Mouse (Mus musculus) gastrocnemius, adult 2 months (tissue): ENCODE data around the gene Setd1a. TPM values are rescaled to one million over a fixed set of nuclear protein-coding genes. Genes with fewer than 3 reads are reported as not detected.
A peak's percentile ranks its signal among the peaks of the same experiment; 100 is the strongest.

Source experiments
- DNase-seq: peaks from one replicate; pipeline ENCODE4 v3.0.0; 2022
- H3K27ac ChIP-seq: fragments of 200-600 bp; 2 replicates; pipeline ENCODE4 v1.8.1; 2022; ENCODE audit warnings: mild to moderate bottlenecking
- H3K4me3 ChIP-seq: fragments of 200-600 bp; 2 replicates; pipeline ENCODE4 v1.8.1; 2022; ENCODE audit warnings: mild to moderate bottlenecking, moderate library complexity
- CTCF ChIP-seq: fragments of 200-600 bp; IDR thresholded peaks from 2 replicates; pipeline ENCODE4 v1.8.1; 2022; ENCODE audit warnings: antibody characterized with exemption, mild to moderate bottlenecking, moderate library complexity
- intact Hi-C: fragments of 180-260 bp; cut with DNase I; formaldehyde crosslinking; loops from one replicate; pipeline ENCODE4 v1.15.1; 2025
- total RNA-seq, 2 experiments: library from RNA; stranded (reverse); gene quantifications; 2 replicates each; pipeline ENCODE4 v1.2.3; 2021

Setd1a gene
- total RNA-seq, 2 experiments from 2014 or later: 15.3 to 20.8 TPM

DNA sequence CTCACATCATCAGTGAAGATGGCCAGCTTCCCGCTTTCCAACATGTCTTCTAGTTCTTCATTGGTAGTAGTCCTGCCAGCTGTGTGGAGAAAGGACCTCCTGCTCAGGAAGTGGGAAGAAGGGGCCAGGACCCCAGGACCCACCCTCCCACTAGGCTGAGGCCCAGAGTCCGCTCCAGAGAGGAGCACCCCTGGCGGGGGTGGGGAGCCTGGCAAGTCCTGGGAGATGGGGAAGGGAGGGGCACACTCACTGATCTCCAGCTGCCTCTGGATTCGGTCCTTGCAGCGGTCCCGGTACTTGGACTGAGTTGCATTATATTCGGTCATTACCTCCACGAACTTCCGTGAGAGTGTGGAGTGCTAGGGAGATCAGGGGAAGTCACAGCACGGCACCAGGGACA is 34.2 kb downstream of the Setd1a start:
- no peak overlapping the region for H3K27ac ChIP-seq
- intact Hi-C loops: no loop called here
- no peak overlapping the region for H3K4me3 ChIP-seq
- DNase-seq: no peak
- no peak for TF ChIP-seq CTCF

DNA sequence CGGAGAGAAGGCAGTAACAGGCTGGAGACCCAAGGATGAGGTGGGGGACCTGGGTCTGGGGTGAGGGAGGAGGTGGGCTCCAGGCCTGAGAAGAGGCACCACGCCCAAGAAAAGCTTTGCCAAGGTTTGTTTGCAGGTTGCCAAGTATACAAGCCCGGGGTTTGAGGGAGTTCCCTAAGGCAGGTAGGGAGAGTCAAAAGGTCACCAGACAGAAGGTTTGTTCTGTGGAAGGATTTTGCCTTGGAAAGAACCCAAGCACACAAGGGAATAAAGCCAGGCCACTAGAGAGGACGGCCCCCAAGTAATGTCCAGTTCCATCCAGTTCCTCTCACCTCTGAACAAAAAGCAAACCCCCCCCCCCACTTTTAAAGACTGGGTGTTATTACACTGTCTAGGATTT is 34.8 kb downstream of the Setd1a start:
- no peak for TF ChIP-seq CTCF
- Histone ChIP-seq H3K27ac (no peak overlapping the region), H3K4me3 (no peak overlapping the region)
- no peak for DNase-seq
- intact Hi-C loops: no loop called here

DNA sequence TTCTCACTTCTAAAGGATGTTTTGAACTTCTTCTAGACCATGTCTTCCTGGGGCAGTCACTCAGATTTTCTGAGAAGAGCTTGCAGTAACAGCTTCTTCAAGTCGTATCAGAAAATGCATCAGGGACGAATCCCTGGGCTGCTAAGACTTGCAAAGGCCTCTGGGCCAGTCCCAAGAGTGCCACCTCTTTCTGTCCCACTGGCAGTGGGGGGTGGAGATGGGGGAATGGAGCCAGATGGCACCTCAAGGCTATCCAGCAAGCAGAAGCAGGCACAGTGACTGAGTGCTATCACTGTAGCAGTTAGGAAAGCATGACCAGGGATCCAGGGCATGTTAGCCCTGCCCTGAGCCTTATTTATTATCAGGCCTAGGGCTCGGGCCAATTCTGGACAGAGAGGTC is 35.8 kb downstream of the Setd1a start:
- no peak overlapping the region for H3K27ac ChIP-seq
- H3K4me3 ChIP-seq: no peak overlapping the region
- intact Hi-C loops: no loop called here
- DNase-seq: peak; percentile 0
- no peak for TF ChIP-seq CTCF

DNA sequence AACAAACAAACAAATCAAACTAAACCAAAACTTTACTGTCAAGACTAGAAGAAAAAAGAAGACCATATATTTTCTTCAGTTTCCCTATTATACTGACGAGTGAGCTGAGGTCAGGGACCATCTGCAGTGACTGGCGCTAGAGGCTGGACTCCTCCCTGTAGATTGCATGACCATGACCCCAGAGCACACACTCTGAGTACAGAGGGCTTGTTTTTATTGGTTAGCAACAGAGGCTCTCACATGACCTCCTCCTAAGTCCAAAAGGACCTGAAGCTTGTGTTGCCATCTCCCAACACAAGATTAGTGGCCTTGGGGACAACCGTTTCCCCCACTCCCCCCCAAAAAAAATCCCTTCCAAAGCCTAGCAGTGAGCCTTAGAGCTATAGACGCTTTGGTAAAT is 37.4 kb downstream of the Setd1a start:
- H3K27ac ChIP-seq: peak overlapping the region; percentile 81

DNA sequence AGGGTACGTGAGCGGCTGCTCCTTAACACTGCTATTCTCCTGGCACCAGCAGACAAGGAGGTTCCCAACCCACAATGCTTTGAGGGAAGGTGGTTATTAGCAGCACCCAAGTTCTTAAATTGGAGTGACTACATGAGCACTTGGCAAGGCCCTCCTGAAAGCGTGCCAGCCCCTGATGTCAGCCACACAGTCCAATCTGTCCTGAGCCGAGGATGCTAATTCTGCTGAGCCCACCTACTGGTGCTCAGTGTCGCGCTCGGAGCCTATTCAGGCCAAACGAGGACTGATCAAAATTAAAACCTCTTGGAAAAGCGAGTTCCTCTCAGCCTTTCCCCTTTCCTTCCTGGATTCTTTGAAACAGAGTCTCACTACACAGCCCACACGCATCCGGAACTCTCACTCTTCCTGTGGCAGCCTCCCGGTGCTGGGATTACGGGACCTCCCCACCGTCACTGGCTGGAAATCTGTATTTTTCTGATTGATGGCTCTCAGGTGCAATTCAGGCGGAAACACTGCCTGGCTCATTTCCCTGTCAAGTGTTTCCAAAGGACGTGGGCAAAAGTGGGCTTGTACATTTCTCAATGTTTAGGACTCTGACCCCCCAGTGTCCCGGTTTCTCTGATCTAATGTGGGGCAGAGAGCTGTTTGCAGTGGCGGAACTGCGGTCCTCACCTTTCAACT is 37.9 kb downstream of the Setd1a start:
- no peak for TF ChIP-seq CTCF
- intact Hi-C loops: no loop called here
- H3K27ac ChIP-seq: peak overlapping the region; percentile 81
- peak; percentile 89 for DNase-seq
- peak overlapping the region; percentile 56 for H3K4me3 ChIP-seq

More for the DNA sequence above, 37.4 kb downstream of the Setd1a start:
- no peak for TF ChIP-seq CTCF
- peak; percentile 50 for DNase-seq
- intact Hi-C loops: no loop called here
- H3K4me3 ChIP-seq: peak overlapping the region; percentile 56

DNA sequence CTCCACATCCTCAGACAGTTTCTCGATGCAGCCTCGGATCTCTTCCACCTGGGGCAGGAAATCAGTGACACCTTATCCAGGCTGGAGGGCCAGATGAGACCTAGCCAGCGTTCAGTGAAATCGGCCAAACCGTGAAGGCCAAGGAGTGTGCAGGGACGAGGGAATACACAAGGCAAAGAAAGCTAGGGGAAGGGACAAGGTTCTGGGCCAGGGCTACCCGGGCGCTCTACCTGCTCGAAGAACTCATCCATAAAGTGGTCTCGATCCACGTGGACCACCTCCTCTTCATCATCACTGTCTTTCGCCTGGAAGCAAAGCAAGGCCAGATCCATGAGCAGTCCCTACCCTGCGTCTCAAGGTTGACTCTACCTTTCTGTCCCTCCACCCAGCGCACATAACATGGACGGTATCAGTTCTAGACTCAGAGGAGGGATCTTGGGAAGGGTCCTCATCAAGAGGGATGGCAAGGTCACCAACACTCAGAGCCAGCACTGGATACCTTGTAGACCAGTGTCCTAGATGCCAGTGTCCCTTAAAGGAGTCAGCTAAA is 38.7 kb downstream of the Setd1a start:
- intact Hi-C loops: no loop called here
- no peak for DNase-seq
- H3K4me3 ChIP-seq: peak overlapping the region; percentile 15; the same call in 1 of the 2 replicates
- no peak for TF ChIP-seq CTCF
- H3K27ac ChIP-seq: peak overlapping the region; percentile 81

DNA sequence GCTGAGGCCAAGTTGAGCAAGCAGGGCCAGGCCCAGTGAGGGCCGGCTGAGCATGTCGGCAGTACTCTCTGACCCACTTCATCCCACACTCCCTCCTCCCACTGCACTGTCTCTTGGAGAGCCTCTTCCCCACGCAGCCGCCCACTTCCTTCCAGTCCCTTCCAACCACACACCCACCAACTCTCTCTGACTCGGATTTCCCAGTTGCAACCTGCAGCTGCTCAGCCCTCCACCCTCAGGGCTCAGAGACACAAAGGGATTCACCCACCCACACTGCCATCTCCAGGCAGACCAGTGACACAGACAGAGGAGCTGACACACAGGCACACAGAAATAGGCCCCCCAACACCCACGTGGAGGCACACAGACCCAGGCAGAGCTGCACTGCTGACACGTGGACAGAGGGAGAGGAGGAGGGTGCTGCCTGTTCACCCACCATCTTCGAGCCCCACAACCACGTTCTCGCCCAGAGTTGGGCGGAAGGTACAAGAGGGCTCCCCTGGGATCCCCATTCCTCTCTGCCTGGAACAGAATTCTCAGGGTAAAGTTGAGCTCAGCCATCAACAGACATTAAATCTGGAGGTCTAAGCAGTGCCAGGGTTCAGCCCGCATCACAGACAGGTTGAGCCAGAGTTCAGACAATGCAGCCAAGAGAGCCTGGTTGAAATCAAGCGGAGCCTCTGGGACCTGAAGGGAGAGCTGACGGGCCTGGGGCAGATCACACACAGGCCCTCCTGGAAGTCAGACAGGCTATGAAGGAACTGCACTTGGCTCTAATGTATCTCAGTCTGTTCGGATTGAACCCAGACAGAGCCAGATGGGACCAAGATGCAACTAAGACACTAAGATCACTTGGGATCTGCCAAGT is 39.7 kb downstream of the Setd1a start:
- intact Hi-C loops: no loop called here
- DNase-seq: peak; percentile 80
- Histone ChIP-seq H3K27ac (peak overlapping the region; percentile 81), H3K4me3 (peak overlapping the region; percentile 19; the same call in 1 of the 2 replicates)
- peak; percentile 38 for TF ChIP-seq CTCF

DNA sequence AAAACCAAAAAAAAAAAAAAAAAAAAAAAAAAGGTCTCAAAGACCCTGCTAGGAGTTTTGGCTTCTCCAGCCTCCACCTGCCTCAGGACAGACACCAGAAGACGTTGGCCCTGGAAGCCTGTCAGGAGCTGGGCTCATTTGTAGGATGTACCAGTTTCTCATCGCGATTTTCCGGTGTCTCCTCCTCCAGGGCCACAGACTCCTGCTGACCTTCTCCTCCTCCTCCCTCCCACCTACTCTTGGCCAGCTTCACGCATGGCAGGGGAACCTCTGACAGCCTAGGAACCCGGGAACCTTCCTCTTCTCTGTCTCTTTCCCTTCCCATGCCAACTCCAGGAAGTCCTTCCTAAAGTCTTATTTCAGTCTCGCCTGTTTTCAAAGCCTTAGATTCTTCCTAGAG is 40.6 kb downstream of the Setd1a start:
- no peak for TF ChIP-seq CTCF
- H3K27ac ChIP-seq: peak overlapping the region; percentile 50
- intact Hi-C loops: no loop called here
- H3K4me3 ChIP-seq: no peak overlapping the region
- no peak for DNase-seq

DNA sequence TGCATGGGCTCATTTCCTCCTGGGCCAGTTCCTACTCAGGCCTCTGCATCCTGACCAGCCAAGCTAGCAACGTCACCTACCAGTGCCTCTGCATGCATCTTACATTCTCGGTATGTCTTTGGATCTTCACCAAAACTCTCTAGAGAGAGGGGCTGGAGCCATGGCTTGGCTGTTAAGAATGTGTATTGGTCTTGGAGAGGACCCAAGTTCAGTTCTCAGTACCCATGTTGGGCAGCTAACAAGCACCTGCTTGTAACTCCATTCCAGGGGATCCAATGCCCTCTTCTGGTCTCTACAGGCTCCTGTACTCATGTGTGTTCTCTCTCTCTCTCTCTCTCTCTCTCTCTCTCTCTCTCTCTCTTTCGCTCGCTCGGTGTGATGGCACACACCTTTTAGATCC is 41.3 kb downstream of the Setd1a start:
- TF ChIP-seq CTCF: no peak
- H3K4me3 ChIP-seq: no peak overlapping the region
- peak; percentile 2 for DNase-seq
- H3K27ac ChIP-seq: peak overlapping the region; percentile 50
- intact Hi-C loops: no loop called here

DNA sequence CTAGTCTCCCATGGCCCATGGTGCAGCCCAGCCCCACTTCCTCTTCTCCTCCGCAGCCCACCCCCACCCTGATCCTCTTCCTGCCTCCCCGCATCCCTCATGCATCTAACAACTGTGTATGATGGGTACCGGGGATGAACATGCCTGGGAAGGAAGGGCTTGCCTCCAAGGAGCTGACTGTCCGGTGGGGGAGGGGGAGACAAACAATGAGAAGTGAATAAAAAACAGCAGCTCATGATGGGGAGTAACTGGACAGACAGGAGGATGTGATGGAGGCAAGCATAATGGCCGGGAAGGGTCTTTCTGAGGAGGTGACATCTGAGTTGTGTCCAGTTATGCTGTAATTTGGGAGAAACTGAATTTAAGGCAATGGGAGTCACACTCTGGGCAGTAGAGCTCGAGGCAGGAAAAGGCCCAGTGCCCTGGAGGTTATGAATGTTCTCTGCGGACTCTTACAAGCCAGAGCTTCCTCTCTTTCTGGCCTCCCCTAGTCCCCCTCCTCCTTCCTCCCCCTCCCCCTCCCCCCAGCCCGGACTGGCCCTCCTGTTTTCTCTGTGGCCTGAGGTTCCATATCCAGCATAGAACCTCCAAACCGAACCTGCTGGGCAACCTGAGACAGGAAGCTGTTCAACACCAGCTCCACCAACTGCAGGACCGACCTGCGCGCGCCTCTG is 44.5 kb downstream of the Setd1a start:
- no peak for DNase-seq
- intact Hi-C loops: no loop called here
- no peak overlapping the region for H3K4me3 ChIP-seq
- TF ChIP-seq CTCF: no peak
- H3K27ac ChIP-seq: no peak overlapping the region

DNA sequence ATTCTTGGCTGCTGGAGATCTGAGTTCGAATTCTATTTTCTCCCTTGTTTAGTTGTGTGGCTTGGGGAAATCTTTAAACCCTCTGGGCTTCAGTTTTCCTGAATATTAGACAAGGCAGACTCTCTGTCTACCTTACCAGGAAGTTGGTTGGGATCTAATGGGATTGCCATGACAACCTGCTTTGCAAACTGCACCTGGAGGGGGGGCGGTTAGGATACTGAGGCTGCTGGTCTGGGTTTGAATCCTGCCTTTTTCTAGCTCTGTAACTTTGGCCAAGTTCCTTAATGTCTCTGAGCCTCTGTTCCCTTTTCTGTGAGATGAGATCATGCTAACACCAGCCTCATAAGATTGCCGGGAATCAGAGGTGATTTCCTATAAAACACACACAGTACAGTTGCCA is 46.0 kb downstream of the Setd1a start:
- DNase-seq: no peak
- no peak for TF ChIP-seq CTCF
- no peak overlapping the region for H3K27ac ChIP-seq
- intact Hi-C loops: no loop called here
- H3K4me3 ChIP-seq: no peak overlapping the region

DNA sequence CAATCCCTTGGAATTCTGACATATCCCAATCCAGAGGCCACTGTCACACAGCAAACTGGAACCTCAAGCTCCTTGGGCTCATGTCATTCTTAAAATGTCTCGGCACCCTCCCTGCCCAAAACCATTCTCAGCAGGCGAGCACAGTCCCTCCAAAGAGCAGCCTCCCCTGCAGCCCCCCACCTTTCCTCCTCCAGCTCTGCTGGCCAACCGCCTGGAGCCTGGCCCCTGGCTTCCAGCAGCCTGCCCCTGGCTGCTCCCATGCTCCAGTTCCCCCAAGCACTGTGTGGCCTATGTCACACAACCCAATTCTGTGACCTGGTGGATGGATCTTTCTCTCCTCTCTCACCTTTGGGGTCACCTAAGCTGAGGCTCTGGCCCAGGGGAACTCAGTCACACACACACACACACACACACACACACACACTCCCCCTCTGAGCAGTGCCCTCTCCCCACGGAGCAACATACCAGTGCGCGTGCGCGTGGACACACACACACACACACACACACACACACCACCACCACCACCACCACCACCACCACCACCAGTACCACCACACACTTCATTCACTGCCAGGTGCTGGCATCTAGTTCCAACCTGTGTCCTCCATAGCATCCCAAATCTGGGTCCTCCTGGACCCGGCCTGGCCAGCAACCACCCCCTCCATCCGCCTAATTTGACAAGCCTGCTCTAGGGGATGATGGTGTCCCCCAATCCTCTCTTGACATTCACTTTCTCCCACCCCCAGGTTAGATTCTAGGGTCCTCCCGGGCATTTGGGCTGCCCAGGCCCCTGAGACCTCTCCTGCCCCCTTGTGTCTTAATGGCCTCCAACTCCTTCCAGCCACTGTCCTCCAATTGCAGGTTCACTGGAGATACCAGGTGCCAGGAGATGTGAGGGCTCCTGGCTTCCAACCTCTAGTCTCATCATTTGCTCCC is 47.0 kb downstream of the Setd1a start:
- peak overlapping the region; percentile 71 for H3K4me3 ChIP-seq
- peak overlapping the region; percentile 71 for H3K27ac ChIP-seq
- TF ChIP-seq CTCF: no peak
- no peak for DNase-seq
- intact Hi-C loops: no loop called here
